Mouse (Mus musculus) cerebellum, postnatal 36 days (tissue): Measurements from ENCODE around the gene Pax7.

Source experiments
- DNase-seq, 2 experiments: peaks; one replicate each; pipeline ENCODE4 v3.0.0; 2021 to 2022; ENCODE audit warnings: mixed read lengths in 2 of 2

Pax7 gene

DNA sequence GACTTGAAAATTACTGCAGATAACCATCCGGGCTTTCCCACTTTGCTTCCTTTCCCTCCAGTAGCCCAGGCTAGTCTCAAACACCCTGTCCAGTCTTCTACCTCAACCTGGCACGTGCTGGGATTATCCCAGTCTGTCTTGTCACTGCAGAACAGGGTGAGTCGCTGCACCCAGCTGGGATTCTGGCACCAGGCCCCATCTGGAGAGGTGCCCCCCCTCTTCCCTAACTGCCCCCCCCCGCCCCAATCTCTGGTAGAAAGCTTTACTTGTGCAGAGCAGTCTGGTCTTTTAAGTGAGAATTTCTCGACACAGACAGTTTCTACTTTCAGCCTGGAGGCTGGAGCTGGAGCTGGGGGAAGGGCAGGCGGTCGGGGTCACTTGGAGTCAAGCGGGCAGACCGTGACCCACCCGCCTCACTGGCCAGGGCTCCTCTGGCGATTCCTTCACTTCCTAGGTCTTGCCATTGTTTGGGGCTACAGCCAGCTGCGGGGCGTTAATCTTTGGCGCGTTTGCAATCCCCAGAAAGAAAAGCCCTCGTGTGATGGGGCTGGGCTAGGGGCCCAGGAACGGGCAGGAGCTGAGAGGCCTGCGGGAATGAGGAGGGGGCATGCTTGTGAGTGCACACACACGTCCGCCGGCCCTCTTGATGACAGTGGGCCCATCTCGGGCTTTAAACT, 22.4 kb downstream of the Pax7 start:
- DNase-seq, result no peak

DNA sequence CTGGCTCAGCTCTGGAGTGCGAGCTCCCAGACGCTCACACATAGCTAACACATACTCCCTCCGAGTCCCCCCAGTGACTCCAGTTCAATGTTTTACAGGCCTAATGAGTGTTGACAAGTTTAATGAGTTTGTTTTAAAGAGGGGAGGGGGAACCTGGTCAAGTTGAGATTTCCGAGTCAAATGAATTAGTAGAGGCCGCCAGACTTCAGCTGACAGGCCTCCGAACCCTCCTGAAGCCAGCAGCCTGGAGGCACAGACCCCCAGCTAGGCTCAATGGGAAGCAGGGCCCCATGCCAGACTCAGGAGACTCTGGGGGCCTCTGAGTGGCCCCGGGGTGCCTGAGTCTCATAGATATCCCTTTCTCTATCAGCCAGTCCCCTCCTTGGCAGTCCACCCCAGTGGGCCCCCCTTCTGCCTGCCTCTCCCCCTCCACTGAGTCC, 23.9 kb downstream of the Pax7 start:
- no peak for DNase-seq

DNA sequence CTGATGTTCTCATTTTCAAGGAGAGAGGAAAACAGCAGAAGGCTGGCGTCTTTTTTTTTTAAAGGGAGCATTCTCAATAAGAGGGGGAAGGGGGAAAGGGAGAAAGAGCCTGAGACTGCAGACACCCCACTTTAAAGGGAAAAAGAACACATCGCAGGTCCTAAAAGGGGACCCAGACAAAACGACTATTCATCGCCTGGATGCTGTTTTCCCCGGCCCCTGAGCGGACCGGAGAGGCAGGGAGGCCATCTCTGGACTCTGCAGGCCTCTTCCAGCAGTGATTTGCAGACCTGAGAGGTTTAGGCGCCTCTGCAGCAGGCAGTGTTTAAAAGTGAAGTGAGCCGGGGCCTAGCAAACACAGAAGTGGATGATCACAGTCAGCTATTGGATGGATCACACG, 25.5 kb downstream of the Pax7 start:
- DNase-seq, result no peak

DNA sequence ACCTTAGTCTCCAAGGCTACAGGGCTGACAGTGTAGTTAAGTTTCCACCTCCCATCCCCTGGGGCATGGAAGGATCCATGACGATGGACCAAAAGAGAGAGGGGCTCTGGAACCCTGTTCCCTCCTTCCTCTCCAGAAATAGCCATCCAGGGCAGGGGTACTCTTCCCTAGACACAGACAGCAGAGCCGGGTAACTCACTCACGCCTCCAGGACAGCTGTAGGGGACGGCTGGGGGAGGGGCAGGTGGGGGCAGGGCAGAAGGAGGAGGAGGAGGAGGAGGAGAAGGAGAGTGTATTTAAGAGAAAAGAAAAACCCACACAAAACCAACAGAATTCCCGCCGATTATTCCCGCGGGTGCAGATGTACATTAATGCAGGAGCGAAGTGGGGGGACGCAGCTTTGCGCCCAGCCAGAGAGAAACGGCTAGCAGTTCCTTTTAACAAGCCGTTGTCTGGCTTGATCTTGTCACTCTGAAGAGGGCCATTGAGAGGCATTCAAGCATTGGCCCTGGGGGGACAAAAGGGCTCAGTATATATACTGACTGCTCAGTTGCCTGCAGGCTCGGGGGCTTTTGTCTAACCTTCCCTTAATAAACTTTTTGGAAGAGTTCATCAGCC, 26.0 kb downstream of the Pax7 start:
- DNase-seq, result no peak

DNA sequence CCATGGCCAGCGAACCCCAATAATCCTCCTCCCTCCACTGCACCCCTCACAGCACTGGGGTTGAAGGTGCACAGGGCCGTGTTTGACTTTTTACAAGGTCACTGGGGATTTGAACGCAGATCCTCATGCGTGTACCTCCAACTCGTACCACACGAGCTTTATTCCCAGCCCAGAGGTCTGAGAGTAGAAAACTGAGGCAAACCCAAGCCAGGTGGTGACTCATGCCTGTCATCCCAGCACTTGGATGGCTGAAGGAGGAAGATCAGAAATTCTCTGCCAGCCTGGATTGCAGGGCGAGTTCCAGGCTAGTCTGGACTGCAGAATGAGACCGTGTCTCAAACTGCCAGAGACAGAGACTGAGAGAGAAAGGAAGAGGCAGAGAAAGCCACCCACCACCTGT, 28.4 kb downstream of the Pax7 start:
- DNase-seq, result no peak

DNA sequence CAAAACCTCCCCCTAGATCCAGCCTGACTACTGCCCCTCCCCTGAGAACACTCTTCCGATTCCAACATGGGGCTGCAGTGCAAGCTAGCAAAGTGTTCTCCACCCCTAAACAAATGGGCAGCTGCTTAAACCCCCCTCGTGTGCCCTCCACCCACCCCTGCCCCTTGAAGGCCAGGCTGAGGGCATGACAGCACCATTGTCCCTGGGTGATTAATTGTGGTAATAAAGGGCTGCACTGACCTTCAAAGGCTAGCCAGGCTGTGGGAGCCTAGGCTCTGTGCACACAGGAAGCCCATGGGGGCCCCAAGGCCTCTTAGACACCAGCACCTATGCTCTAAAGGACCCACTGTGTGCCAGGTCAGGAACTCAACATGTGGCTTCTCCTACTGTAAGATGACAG, 29.3 kb downstream of the Pax7 start:
- no peak for DNase-seq

DNA sequence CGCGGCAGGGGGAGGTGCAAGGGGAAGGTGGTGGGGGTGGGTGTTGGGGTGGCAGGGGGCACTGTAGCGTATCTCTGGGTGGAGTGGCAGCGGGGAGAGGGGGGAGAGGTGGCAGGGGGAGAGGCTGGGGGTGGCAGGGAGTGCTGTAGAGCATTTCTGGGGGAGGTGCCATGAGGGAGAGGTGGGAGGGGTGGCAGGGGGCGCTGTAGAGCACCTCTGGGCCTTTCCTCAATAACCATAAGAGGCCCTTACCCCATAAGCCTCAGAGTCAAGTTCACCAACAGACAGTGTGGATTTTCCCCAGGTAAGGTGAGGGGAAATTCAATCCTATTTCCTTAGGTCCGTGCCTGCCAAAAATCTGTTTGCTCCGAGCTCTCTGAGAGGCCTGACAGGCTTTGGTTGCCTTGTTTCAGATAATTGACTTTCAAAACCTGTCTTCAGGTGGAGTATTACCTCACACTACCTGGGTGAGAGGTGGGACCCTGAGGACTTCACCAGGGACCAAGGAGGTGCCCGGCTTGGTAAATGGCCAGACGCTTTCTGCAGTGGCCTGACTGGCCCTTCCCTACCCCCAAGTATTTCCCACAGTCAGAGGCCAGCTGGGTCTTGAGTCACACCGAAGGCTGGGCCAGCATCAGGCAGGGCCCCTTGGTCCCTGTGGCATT, 33.8 kb downstream of the Pax7 start:
- no peak for DNase-seq

DNA sequence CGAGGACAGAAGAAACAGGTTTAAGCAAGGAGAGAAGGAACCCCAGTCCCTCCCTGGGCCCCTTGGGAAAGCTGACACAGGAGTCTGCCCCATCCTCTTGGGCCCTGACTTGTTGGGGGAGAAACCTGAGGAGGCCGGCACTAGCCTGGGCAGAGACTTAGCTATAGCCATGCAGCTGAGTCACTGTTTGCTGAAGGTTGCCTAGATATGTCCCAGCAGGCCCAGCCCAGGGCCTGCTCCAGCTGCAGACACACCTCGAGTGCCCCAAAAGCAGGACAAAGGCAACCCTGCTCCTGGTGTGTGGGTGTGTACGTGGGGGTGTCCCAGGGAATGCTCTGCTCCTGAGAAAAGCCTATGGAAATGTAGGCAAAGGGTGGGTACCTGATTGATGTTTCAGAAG, 36.0 kb downstream of the Pax7 start:
- DNase-seq, result no peak

DNA sequence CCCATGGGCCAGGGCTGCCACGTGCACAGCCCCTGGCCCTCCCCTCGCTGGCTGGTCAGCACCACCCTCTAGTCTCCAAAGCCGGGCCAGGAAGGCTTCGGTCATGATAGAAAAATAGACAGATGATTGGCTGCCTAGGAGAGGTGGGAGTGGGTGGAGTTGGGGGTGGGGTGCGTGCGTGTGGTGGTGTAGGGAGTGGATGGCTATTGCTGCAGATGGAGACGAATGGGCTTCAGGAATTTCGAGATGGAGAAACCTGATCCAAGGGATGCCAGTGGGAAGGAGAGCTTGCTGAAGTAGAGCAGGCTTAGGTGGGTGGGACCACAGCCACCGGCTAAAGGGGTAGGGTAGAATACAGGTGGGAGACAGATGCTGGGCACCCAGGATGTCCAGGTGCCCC, 37.2 kb downstream of the Pax7 start:
- no peak for DNase-seq

DNA sequence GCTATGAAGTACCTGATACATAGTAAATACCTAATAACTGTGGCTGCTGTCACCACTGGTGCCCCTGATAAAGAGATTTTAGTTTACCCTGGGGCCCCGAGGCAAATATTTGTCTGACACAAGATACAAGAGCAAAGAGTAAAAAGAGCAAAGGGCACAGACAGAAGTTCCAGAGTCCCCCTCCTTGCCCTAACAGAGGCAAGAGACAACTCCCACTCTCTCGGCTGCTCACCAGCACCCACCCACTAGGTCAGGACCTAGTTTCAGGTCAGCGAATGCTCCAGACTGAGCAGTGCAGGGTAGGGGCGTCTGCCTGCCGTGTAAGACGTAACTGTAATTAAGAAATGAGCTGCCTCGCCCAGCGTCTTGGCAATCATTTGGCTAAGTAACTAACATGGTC, 42.2 kb downstream of the Pax7 start:
- no peak for DNase-seq

DNA sequence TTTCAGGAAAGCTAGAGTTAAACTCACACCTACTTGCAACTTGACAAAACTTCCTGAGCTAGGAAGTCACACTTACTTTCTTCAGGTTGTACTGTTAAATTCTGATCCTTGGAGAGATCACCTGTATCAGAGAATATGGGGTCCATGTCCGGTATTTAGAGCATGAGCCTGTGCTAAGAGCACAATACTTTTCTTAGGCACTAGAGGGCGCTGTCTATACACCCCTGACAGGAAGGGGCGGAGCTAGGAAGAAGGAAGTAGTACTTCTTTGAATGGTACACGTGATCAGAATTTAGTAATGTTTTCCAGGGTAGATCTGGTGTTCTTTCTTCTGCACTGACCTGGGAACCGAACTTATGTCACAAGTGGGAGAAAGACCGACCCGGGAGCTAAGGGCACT, 43.6 kb downstream of the Pax7 start:
- no peak for DNase-seq

DNA sequence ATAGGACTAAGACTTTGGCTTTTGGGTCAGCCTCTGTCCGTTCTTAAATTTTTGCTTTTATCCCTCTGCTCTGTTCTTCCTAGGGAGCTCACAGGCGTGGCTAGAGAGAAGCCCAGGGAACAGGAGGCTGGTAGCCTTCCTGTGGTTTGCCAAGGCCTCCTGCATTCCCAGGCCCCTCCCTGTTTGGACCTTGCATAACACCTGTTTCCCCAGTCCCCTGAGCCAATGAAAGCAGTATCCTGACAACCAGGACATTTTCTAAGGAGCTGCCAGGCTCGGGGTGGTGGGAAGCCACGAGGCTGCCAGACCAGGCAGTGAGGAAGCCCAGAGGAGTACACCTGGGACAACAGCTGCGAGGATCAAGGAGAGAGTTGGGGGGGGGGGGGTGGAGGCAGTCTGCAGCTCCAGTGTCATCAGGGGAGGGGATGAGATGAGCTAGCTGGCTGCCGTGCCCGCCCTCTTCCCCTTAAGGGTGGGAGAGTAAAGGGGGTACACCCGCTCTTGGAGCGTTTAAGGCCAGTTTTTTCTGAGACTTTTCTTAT, 50.3 kb downstream of the Pax7 start:
- DNase-seq, result no peak

DNA sequence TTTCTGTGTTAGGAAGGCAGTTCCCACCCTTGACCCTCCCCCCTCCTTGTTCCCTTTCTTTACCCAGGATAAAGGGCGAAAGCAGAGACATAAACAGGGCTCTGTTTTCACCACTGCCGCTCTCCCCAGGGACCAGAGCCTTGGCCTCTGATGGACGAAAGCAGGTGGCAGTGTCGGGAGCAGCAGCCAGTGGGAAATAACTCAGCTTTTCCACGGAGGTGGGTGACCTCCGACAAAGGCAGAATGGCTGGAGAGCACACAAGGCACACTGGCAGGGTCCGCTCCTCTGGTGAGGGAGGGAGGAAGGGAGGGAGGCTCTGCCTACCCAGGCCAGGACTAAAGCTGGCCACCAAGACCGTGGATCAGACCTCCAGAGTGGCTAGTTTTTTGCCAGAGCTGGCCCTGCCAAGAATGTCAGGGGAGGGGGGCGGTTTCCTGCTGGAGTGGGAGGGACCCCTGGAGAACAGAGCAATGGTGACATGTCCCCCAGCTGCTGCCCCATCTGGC, 62.1 kb downstream of the Pax7 start:
- no peak for DNase-seq

DNA sequence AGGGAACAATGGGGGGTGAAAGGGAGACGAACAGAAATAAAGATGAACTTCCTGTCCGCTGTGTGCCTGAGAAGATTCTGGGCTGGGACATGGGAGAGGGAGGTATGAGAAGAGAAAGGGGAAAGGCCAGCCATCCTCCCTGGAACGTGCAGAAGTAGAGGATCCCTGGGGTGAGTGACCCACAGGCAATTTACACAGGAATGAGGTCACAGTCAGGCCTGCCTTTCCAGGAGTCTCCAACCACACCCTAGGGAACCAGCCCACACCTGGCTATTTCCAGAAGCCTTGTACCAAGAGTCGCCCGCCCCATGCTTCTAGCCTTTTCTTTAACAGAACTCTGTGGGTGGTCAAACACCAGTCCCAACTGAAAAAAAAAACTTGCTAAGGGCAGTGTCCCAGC, 65.5 kb downstream of the Pax7 start:
- DNase-seq, result no peak

DNA sequence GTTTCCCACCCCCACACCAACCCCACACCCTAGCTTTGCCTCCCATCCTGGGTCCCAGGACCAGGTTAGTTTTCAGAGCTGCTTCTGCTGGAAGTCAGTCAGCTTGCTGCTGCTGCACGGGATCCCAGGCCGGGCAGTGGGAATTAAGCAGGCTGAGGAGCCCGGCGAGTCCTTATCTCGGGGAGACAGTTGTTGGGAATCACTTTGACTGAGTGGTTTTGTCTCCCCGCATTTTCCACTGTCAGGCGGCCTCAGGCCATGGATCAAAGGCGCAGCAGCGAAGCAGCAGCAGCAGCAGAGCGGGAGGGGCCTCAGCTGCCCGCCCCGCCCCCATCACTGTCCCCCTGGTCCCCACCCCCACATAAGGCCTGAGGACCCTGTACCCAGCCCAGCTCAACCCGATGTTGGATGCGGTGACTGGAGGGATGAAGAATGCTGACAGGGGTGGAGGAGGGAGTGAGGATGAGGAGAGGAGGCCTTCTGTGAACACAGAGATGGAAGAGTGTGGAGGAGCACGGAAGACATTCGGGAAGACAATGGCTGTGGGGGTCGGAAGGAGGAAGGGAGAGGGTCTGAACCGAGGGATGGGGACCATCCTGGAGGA, 66.1 kb downstream of the Pax7 start:
- DNase-seq, result no peak

DNA sequence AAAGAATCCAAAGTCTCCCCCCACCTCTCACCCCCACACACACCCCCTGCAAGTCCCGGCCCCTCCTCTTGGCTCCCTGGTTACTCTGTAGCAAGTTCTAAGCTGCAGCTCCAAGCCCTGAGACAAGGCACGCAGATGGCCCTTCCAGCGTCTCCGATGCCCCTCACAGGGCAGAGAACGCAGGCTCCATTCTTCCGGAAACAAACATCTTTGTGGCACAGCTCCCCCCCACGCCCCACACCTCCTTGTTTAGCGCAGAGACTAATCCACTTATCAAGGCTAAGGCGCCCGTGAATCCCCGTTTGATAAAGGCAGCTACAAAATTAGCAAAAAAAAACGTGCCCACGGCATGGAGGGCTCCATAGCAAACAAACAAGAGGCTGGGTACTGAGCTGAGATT, 71.4 kb downstream of the Pax7 start:
- DNase-seq, result no peak

DNA sequence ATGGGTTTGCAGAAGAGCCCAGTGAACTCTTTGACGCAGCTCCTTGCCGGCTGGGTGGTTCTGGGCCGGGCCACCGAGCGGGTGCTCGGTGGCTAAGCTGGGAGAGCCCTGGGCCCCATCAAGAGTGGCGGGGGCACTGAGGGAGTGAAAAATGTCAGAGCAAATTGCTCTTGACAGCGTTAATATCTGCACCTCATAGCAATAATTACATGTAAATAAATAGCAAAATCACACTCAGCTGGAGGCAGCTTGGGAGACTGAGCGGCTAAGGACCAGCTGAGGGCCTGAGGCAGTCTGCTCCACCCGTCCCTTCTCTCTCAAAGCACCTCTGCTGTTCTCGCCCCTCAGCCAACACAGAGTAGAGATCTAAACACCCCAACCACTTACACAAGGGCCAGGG, 72.6 kb downstream of the Pax7 start:
- no peak for DNase-seq

DNA sequence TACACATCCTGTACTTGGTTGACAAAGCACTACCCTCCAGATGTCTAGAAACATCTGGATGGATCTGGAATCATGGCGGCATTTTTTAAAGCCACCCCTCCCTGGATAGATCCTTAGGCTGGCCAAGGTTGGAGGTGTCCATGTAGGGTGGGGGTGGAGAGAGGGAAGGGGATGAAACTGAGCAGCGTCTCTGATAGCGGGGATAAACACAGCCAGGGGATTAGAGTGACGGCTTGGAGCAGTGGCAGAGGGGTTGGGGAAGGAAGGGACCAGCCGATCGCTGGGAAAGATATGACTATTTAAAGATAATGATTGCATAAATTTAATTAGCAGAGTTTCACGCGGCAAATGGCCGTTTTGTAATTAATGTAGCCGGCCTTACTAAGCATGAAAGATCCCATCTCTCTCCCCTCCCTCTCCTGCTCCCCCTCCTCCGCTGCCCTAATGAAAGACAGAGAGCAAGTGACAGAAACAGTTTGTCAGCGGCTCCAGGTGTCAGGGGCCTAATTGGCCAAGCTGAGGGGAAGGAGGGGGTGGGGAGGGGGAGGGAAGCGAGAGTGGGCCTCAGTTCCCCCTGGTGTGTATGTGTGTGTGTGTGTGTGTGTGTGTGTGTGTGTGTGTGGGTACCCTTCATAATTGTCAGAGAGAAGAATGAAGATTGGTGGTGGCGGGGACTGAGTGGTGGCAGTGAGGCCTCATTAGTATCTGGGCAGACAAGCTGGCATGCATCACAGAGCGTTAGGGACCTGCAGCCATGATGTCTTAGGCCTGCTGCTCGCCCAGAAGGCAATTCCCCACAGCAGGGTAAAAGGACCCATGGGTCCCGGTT, 74.6 kb downstream of the Pax7 start:
- no peak for DNase-seq

DNA sequence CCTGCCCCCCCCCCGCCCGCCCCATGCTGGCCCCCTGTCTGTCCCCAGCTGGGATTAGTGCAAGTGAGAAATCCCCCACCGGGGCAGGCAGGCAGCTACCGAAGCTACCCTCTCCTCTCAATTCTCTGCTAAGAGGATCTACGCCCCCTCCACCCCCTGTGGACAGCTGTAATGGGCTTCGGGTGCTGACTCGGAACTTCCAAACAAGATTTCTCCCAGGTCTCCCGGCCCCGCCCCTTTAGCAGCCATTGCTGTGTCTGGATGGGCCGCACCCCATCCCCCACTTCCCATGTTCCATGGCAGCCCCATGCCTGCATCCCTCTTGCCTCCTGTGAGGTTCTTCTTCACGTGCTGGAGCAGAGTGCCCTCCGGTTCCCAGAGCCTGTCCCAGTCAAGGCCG, 76.4 kb downstream of the Pax7 start:
- DNase-seq, result no peak

DNA sequence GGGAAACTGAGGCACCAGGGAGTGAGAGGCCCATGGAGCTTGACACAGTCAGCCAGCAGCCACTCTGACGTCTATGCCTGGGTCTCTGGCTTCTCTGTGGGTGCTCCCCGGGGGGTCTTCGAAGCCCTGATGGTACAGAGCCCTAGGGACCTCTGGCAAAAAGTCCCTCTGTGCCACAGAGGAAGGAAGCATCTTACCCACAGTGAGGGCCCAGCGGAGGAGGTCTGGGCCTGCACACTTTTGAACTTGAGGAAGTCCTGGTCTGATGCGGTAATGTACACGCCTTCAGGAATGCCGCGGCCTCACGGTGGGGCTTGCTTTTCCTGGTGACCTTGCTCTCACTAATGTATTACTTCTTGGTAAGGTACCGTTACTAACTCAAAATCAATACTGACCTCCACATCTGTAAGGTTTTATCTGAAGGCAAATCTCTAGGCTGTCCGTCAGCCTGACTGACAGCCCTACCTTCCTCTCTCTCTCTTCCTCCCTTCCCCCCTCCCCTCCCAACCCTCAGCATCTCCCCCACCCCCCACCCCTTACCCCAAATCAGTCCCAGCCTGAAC, 79.1 kb downstream of the Pax7 start:
- DNase-seq, result no peak

DNA sequence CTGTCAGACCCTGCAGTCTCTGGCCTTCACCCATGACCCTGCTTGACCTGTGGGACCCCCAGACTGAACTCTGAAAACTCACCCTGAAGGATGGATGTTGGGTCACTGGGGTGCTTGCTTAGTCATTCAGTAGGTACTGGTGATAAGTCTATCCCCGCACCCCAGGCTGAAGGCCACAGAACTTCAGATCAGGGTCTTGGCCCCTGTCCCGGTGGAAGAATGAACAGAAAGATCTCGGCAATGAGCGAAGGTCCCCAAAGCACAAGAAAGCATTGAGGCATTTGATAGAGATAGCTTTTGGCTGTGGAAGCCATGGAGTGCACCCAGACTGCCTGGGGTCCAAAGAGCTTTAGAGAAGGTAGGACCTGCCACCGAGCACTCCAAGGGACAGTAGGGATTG, 82.4 kb downstream of the Pax7 start:
- DNase-seq, result no peak

DNA sequence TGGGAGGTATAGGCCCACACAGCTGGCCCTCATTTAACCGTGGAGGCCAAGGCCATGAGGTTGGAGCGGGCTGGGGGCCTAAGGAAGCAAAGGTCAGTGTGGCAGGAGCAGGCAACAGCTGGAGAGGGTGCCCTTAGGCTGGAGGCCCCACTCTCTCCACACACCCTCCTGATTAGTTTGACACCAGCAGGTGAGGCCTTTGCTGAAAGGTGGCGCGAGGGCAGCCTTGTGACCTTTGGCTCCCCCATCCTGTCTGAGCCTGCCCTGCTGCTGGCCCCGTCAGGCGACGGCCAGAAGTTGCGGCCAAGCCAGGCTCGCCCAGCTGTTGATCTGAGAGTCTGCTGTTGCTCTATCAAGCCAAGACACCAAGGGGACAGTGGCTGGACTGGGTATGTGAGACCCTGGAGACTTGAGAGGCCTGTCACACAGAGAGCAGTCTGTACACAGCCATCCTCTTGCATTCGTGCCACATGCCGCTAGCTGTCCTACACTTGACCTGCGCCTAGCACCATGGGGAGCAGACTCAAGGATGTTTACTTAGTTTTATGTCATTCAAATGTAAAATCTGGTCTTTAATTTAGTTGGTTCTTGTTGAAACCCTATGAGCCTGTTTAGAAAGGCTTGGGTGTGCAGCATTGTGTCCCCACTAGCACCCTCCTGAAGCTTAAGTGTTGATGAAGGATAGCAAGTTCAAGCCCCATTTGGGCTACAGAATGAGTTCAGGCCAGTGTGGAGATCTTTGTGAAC, 86.0 kb downstream of the Pax7 start:
- DNase-seq, result no peak
